Mouse (Mus musculus): ENCODE data around the gene Bzw2. TPM values are rescaled to one million over a fixed set of nuclear protein-coding genes. Genes with fewer than 3 reads are reported as not detected.

Bzw2 gene
- total RNA-seq, 1 experiment from 2014 or later: 98.0 TPM

Other genes starting within 250 kb of the Bzw2 start
- gene Agr3, start 232.5 kb downstream of the Bzw2 start, total RNA-seq (2017): not detected in 2 replicates
- not detected in 2 replicates for gene Agr2, start 165.2 kb downstream of the Bzw2 start, total RNA-seq (2017)
- 143 and 194 TPM in 2 replicates for gene Tspan13, start 115.6 kb downstream of the Bzw2 start, total RNA-seq (2017)
- 30.1 and 32.2 TPM in 2 replicates for gene Ankmy2, start 966 bp downstream of the Bzw2 start, total RNA-seq (2017)
- gene Lrrc72, start 95.3 kb upstream of the Bzw2 start, total RNA-seq (2017): not detected in 2 replicates
- not detected in 2 replicates for gene Sostdc1, start 156.1 kb upstream of the Bzw2 start, total RNA-seq (2017)
- 4.3 and 7.4 TPM in 2 replicates for gene Ispd, start 223.4 kb upstream of the Bzw2 start, total RNA-seq (2017)
- gene D630036H23Rik, start 224.1 kb upstream of the Bzw2 start, total RNA-seq (2017): not detected in 2 replicates

Data from hematopoietic stem cell, adult 5-6 weeks (primary cell).